Mouse (Mus musculus): ENCODE measurements around the gene Zan. TPM values are rescaled to one million over a fixed set of nuclear protein-coding genes. Genes with fewer than 3 reads are reported as not detected.

The Zan gene
- total and polyA plus RNA-seq, 3 experiments: 0.04 to 0.10 TPM; not detected in 1

GRCm38 (mm10) chr5:137334317-137334716 is 142.5 kb downstream of the Zan start:
- H3K9me3 ChIP-seq (replicated peaks; ENCODE audit: low read length): no peaks in the 10 kb centered on the region
- no peaks in the 10 kb centered on the region for H3K79me2 ChIP-seq (replicated peaks; ENCODE audit: control insufficient read depth, extremely low read depth, insufficient read depth, poor library complexity, severe bottlenecking)
- no peak for DNase-seq (ENCODE audit: extremely low read depth)
- H3K4me2 ChIP-seq (ENCODE audit: insufficient read depth, low read depth, poor library complexity, severe bottlenecking): peak overlapping the region; percentile 68; the same call in 1 of the 2 replicates
- no peak overlapping the region for H3K9ac ChIP-seq (ENCODE audit: insufficient read depth, low read depth)
- dilution Hi-C loops (cut with MboI; ENCODE audit: extremely low pct_ligation_motif_present, extremely low pct_unique_long_range_greater_than_20kb, low sequenced_read_pairs): no loop called here
- H3K27ac ChIP-seq (ENCODE audit: insufficient read depth, low read depth): no peak overlapping the region
- peaks cover 2 to 18% of the 10 kb centered on the region in 2 experiments for H3K36me3 ChIP-seq (replicated peaks in 1 of 2; ENCODE audit: control insufficient read depth in 1 of 2, insufficient read depth in 1 of 2, low read length in 1 of 2)
- TF ChIP-seq CTCF (conservative IDR thresholded peaks at IDR 0.05 in 1 of 2, IDR thresholded peaks at IDR 0.05 in 1 of 2; ENCODE audit: low read depth in 2 of 2, low read length in 2 of 2): 0 out of 4 replicates have a peak, but pooled peaks of 1 of the 2 experiments have one; percentile 12
- no peak for TF ChIP-seq RCOR1 (conservative IDR thresholded peaks at IDR 0.05; ENCODE audit: low read depth, low read length)
- H3K27me3 ChIP-seq (replicated peaks): peaks cover 30% of the 10 kb centered on the region
- in situ Hi-C loops (cut with MboI; ENCODE audit: low pct_ligation_motif_present, low pct_unique_long_range_greater_than_20kb, low sequenced_read_pairs): loop anchor here (10.0 kb wide), 1 partner anchor 150 kb away; no protein-coding TSS in a partner anchor
- peaks cover 14 to 31% of the 10 kb centered on the region in 2 experiments for H3K4me1 ChIP-seq (ENCODE audit: control insufficient read depth in 1 of 2, insufficient read depth in 2 of 2)
- no peak overlapping the region for H3K4me3 ChIP-seq (replicated peaks in 1 of 3; ENCODE audit: low read depth in 2 of 3, low read length in 2 of 3, poor library complexity in 1 of 3)

- in situ Hi-C loops (cut with MboI; ENCODE audit: low pct_ligation_motif_present, low pct_unique_long_range_greater_than_20kb, low sequenced_read_pairs) (loop anchor here (10.0 kb wide), 1 partner anchor 151 kb away; no protein-coding TSS in a partner anchor), dilution Hi-C loops (cut with MboI; ENCODE audit: extremely low pct_ligation_motif_present, extremely low pct_unique_long_range_greater_than_20kb, low sequenced_read_pairs) (no loop called here)
- peak within 1 kb of the TSS; percentile 71 to 75 (median 74) for H3K4me3 ChIP-seq (replicated peaks in 1 of 3; ENCODE audit: low read depth in 2 of 3, low read length in 2 of 3, poor library complexity in 1 of 3)
- TF ChIP-seq NELFE (IDR thresholded peaks at IDR 0.05; ENCODE audit: low read depth, low read length): no peak
- peak; percentile 56 for TF ChIP-seq RAD21 (IDR thresholded peaks at IDR 0.05; ENCODE audit: low read depth, low read length)
- TF ChIP-seq RCOR1 (conservative IDR thresholded peaks at IDR 0.05; ENCODE audit: low read depth, low read length): 0 out of 2 replicates have a peak, but pooled peaks have one; percentile 14
- peak; percentile 65 for TF ChIP-seq POLR2A (IDR thresholded peaks at IDR 0.05; ENCODE audit: low read depth, low read length)
- TF ChIP-seq MXI1 (IDR thresholded peaks at IDR 0.05; ENCODE audit: low read depth, low read length): peak; percentile 97
- TF ChIP-seq ZC3H11A (IDR thresholded peaks at IDR 0.05; ENCODE audit: low read depth, low read length): no peak
- TF ChIP-seq HCFC1 (IDR thresholded peaks at IDR 0.05; ENCODE audit: low read depth, low read length): peak; percentile 13; the same call in 1 of the 2 replicates
- peak; percentile 93 for TF ChIP-seq MAX (IDR thresholded peaks at IDR 0.05; ENCODE audit: low read length)
- TF ChIP-seq SMC3 (IDR thresholded peaks at IDR 0.05; ENCODE audit: low read depth, low read length): peak; percentile 60
- TF ChIP-seq IRF4 (IDR thresholded peaks at IDR 0.05; ENCODE audit: low read depth, low read length): 0 out of 2 replicates have a peak, but pooled peaks have one; percentile 5
- peak; percentile 83 for TF ChIP-seq MYC (IDR thresholded peaks at IDR 0.05; ENCODE audit: low read depth, low read length)
- TF ChIP-seq BHLHE40 (IDR thresholded peaks at IDR 0.05; ENCODE audit: low read depth, low read length): peak; percentile 74
- no peak for TF ChIP-seq USF2 (conservative IDR thresholded peaks at IDR 0.05; ENCODE audit: low read depth, low read length)
- TF ChIP-seq ELF1 (IDR thresholded peaks at IDR 0.05; ENCODE audit: low read depth, low read length): peak; percentile 61
- TF ChIP-seq SIN3A (IDR thresholded peaks at IDR 0.05; ENCODE audit: low read length): peak; percentile 84
- TF ChIP-seq PAX5 (IDR thresholded peaks at IDR 0.05; ENCODE audit: low read length): no peak
- 0 out of 2 replicates have a peak, but pooled peaks have one; percentile 43 for TF ChIP-seq TCF12 (IDR thresholded peaks at IDR 0.05; ENCODE audit: low read depth, low read length)
- TF ChIP-seq CTCF (conservative IDR thresholded peaks at IDR 0.05 in 1 of 2, IDR thresholded peaks at IDR 0.05 in 1 of 2; ENCODE audit: low read depth in 2 of 2, low read length in 2 of 2): peak; percentile 31 to 74; a peak in 2 of 4 replicates
- no peak; the same call in 1 of the 2 replicates for TF ChIP-seq ZMIZ1 (IDR thresholded peaks at IDR 0.05; ENCODE audit: low read depth, low read length)
- peak within 1 kb of the TSS; percentile 68 for H3K4me2 ChIP-seq (ENCODE audit: insufficient read depth, low read depth, poor library complexity, severe bottlenecking)
- H3K9ac ChIP-seq (ENCODE audit: insufficient read depth, low read depth): peak within 1 kb of the TSS; percentile 81
- peaks cover 2 to 19% of the 10 kb centered on the region in 2 experiments for H3K36me3 ChIP-seq (replicated peaks in 1 of 2; ENCODE audit: control insufficient read depth in 1 of 2, insufficient read depth in 1 of 2, low read length in 1 of 2)
- H3K79me2 ChIP-seq (replicated peaks; ENCODE audit: control insufficient read depth, extremely low read depth, insufficient read depth, poor library complexity, severe bottlenecking): no peaks in the 10 kb centered on the region
- no peak within 1 kb of the TSS for H3K27ac ChIP-seq (ENCODE audit: insufficient read depth, low read depth)
- peaks cover 14 to 31% of the 10 kb centered on the region in 2 experiments for H3K4me1 ChIP-seq (ENCODE audit: control insufficient read depth in 1 of 2, insufficient read depth in 2 of 2)
- peaks cover 28% of the 10 kb centered on the region for H3K27me3 ChIP-seq (replicated peaks)
- DNase-seq (ENCODE audit: extremely low read depth): peak; percentile 93
- no peaks in the 10 kb centered on the region for H3K9me3 ChIP-seq (replicated peaks; ENCODE audit: low read length)
Observed at GRCm38 (mm10) chr5:137333512-137334174, 143.2 kb downstream of the Zan start, which contains the start of gene Slc12a9. Slc12a9 (minus strand) TSS chr5:137333597.

All from CH12.LX (cell line).